Mouse (Mus musculus): ENCODE measurements around the gene Vsig10. TPM values are rescaled to one million over a fixed set of nuclear protein-coding genes. Genes with fewer than 3 reads are reported as not detected.

Gene Vsig10
- polyA plus RNA-seq, 1 experiment from 2014 or later, result 2.2 TPM

- 84% methylated on average over 4 of the region's 4 CpGs for WGBS
- H3K4me2 ChIP-seq (ENCODE audit: low read length), result no peak overlapping the region
- H3K9ac ChIP-seq (ENCODE audit: low read depth, low read length), result no peak overlapping the region
- no peaks in the 10 kb centered on the region for H3K27me3 ChIP-seq (replicated peaks; ENCODE audit: control insufficient read depth, insufficient read depth, low read length)
- ATAC-seq, result no peak
- H3K27ac ChIP-seq (ENCODE audit: low read depth, low read length), result no peak overlapping the region
- H3K4me1 ChIP-seq (ENCODE audit: control insufficient read depth, insufficient read depth, low read depth, low read length), result no peaks in the 10 kb centered on the region
- H3K4me3 ChIP-seq (ENCODE audit: low read length), result no peak overlapping the region
- H3K36me3 ChIP-seq (ENCODE audit: control insufficient read depth, insufficient read depth, low read length), result peaks cover 28% of the 10 kb centered on the region
- H3K9me3 ChIP-seq (ENCODE audit: control insufficient read depth, low read length), result no peaks in the 10 kb centered on the region
These were observed 61.3 kb downstream of the Vsig10 start for GRCm38 (mm10) chr5:117380199-117380598.

DNA sequence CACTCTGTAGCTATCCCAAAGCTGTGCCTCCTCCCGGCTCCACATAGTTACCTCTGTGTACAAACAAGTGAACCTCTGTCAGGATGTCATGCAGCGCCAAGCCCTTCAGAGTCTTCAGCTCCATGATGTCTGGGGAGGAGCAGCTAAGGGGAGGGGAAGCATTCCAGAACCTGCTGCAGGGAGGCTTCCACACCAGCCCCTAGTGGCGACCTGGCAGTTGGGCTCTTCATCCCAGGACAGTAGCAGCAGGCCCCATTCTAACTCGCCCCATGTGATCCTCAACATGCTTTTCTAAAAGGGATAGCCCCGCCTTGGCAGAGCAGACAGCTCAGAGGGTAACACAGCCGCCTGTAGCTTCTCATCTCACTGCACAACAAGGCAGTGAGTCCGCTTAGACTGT is 62.9 kb downstream of the Vsig10 start:
- H3K27me3 ChIP-seq (replicated peaks; ENCODE audit: control insufficient read depth, insufficient read depth, low read length), result no peaks in the 10 kb centered on the region
- 73% methylated on average over 7 of the region's 7 CpGs for WGBS
- no peak overlapping the region for H3K9ac ChIP-seq (ENCODE audit: low read depth, low read length)
- H3K36me3 ChIP-seq (ENCODE audit: control insufficient read depth, insufficient read depth, low read length), result peaks cover 22% of the 10 kb centered on the region
- H3K4me2 ChIP-seq (ENCODE audit: low read length), result no peak overlapping the region
- H3K4me3 ChIP-seq (ENCODE audit: low read length), result no peak overlapping the region
- H3K4me1 ChIP-seq (ENCODE audit: control insufficient read depth, insufficient read depth, low read depth, low read length), result no peaks in the 10 kb centered on the region
- no peak for ATAC-seq
- H3K27ac ChIP-seq (ENCODE audit: low read depth, low read length), result no peak overlapping the region
- no peaks in the 10 kb centered on the region for H3K9me3 ChIP-seq (ENCODE audit: control insufficient read depth, low read length)

DNA sequence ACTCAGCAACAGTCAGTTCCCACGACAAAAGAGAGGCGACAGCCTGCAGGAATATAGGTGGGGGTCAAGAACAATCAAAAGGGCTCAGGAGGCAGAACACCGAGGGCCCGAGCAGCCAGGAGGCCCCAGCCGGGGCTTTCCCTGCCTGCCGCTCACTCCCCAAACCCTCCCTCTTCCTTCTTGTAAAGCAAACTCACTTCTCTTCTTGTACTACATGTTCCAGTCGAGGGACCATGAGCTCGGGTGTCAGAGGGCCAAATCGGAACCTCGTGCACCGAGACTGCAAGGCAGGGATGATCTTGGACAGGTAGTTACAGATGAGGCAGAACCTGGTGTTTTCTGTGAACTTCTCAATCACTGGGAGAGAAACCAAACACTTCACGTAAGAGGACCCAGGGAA is 64.3 kb downstream of the Vsig10 start:
- no peak overlapping the region for H3K9ac ChIP-seq (ENCODE audit: low read depth, low read length)
- WGBS, result 66% methylated on average over 12 of the region's 12 CpGs
- H3K4me2 ChIP-seq (ENCODE audit: low read length), result no peak overlapping the region
- H3K27me3 ChIP-seq (replicated peaks; ENCODE audit: control insufficient read depth, insufficient read depth, low read length), result no peaks in the 10 kb centered on the region
- peaks cover 17% of the 10 kb centered on the region; the same call in 1 of the 2 replicates for H3K36me3 ChIP-seq (ENCODE audit: control insufficient read depth, insufficient read depth, low read length)
- no peak for ATAC-seq
- no peaks in the 10 kb centered on the region for H3K9me3 ChIP-seq (ENCODE audit: control insufficient read depth, low read length)
- H3K27ac ChIP-seq (ENCODE audit: low read depth, low read length), result no peak overlapping the region
- no peak overlapping the region for H3K4me3 ChIP-seq (ENCODE audit: low read length)
- peaks cover 2% of the 10 kb centered on the region for H3K4me1 ChIP-seq (ENCODE audit: control insufficient read depth, insufficient read depth, low read depth, low read length)

DNA sequence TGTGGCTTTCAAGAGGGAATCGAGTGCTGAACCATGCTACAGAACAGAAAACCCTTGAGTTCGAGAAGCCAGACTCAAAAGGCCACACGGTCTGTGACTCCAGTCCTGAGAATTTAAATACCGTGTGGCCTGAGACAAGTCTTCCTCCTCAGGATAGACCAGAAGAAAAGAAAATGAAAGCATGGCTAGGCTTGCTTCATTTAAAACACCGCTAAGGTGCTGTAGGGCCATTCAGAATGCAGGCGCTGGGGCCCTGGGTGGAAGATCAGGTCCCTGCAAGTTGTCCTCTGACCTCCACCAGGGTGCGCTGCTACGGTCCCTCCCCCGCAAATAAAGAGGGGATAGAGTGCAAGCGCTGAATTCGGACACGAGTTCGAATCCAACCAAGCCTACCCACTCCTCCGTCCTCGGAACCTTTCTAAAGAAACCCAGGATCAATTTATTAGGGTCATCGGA is 69.4 kb downstream of the Vsig10 start:
- H3K9ac ChIP-seq (ENCODE audit: low read depth, low read length), result peak overlapping the region; percentile 84
- peak; percentile 17; the same call in 1 of the 2 replicates for ATAC-seq
- peaks cover 2% of the 10 kb centered on the region for H3K4me1 ChIP-seq (ENCODE audit: control insufficient read depth, insufficient read depth, low read depth, low read length)
- 13% methylated on average over 16 of the region's 16 CpGs for WGBS
- no peaks in the 10 kb centered on the region for H3K9me3 ChIP-seq (ENCODE audit: control insufficient read depth, low read length)
- no peaks in the 10 kb centered on the region for H3K27me3 ChIP-seq (replicated peaks; ENCODE audit: control insufficient read depth, insufficient read depth, low read length)
- H3K27ac ChIP-seq (ENCODE audit: low read depth, low read length), result no peak overlapping the region
- peaks cover 4% of the 10 kb centered on the region; the same call in 1 of the 2 replicates for H3K36me3 ChIP-seq (ENCODE audit: control insufficient read depth, insufficient read depth, low read length)
- peak overlapping the region; percentile 85 for H3K4me2 ChIP-seq (ENCODE audit: low read length)
- peak overlapping the region; percentile 67 for H3K4me3 ChIP-seq (ENCODE audit: low read length)

- H3K27me3 ChIP-seq (replicated peaks; ENCODE audit: control insufficient read depth, insufficient read depth, low read length), result no peaks in the 10 kb centered on the region
- H3K4me3 ChIP-seq (ENCODE audit: low read length), result peak within 1 kb of the TSS; percentile 67
- peak within 1 kb of the TSS; percentile 85 for H3K4me2 ChIP-seq (ENCODE audit: low read length)
- H3K36me3 ChIP-seq (ENCODE audit: control insufficient read depth, insufficient read depth, low read length), result peaks cover 4% of the 10 kb centered on the region; the same call in 1 of the 2 replicates
- H3K4me1 ChIP-seq (ENCODE audit: control insufficient read depth, insufficient read depth, low read depth, low read length), result peaks cover 2% of the 10 kb centered on the region
- H3K9ac ChIP-seq (ENCODE audit: low read depth, low read length), result peak within 1 kb of the TSS; percentile 84
- H3K9me3 ChIP-seq (ENCODE audit: control insufficient read depth, low read length), result no peaks in the 10 kb centered on the region
- WGBS, result under 1% methylated on average over 30 of the region's 44 CpGs
- H3K27ac ChIP-seq (ENCODE audit: low read depth, low read length), result peak within 1 kb of the TSS; percentile 73
- peak; percentile 97 for ATAC-seq
These were observed 70.0 kb downstream of the Vsig10 start, which contains the start of gene Rfc5 for GRCm38 (mm10) chr5:117388877-117389276. Rfc5 (minus strand) TSS chr5:117389047.

DNA sequence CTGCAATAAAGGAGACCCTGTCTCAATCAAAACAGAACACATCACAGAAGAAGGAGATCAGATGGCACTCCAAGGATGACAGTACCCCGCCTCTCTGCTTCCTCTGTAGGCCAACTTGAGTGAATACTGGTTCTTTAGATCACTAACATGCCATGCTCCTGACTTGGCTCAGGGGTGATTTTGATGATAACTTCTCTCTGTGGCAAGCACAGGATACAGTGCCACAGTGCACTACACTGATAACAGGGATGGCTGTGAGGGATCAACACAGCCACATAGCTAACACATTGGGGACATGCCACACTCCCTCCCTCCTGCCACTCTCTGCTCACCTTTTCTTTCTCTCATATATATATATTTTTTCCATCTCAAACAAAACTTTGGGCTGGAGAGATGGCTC is 72.0 kb downstream of the Vsig10 start:
- no peak for ATAC-seq
- no peaks in the 10 kb centered on the region for H3K9me3 ChIP-seq (ENCODE audit: control insufficient read depth, low read length)
- peaks cover 2% of the 10 kb centered on the region for H3K4me1 ChIP-seq (ENCODE audit: control insufficient read depth, insufficient read depth, low read depth, low read length)
- H3K4me3 ChIP-seq (ENCODE audit: low read length), result no peak overlapping the region
- 100% methylated on average over 1 of the region's 1 CpGs for WGBS
- H3K27me3 ChIP-seq (replicated peaks; ENCODE audit: control insufficient read depth, insufficient read depth, low read length), result no peaks in the 10 kb centered on the region
- H3K9ac ChIP-seq (ENCODE audit: low read depth, low read length), result no peak overlapping the region
- H3K27ac ChIP-seq (ENCODE audit: low read depth, low read length), result no peak overlapping the region
- H3K36me3 ChIP-seq (ENCODE audit: control insufficient read depth, insufficient read depth, low read length), result no peaks in the 10 kb centered on the region
- no peak overlapping the region for H3K4me2 ChIP-seq (ENCODE audit: low read length)

GRCm38 (mm10) chr5:117395834-117396233 is 77.0 kb downstream of the Vsig10 start:
- Histone ChIP-seq H3K27ac (ENCODE audit: low read depth, low read length) (no peak overlapping the region), H3K27me3 (replicated peaks; ENCODE audit: control insufficient read depth, insufficient read depth, low read length) (no peaks in the 10 kb centered on the region), H3K4me3 (ENCODE audit: low read length) (no peak overlapping the region), H3K4me2 (ENCODE audit: low read length) (no peak overlapping the region), H3K9me3 (ENCODE audit: control insufficient read depth, low read length) (no peaks in the 10 kb centered on the region), H3K9ac (ENCODE audit: low read depth, low read length) (no peak overlapping the region), H3K36me3 (ENCODE audit: control insufficient read depth, insufficient read depth, low read length) (no peaks in the 10 kb centered on the region), H3K4me1 (ENCODE audit: control insufficient read depth, insufficient read depth, low read depth, low read length) (no peaks in the 10 kb centered on the region)
- 84% methylated on average over 5 of the region's 5 CpGs for WGBS
- no peak for ATAC-seq

- H3K36me3 ChIP-seq (ENCODE audit: control insufficient read depth, insufficient read depth, low read length), result no peaks in the 10 kb centered on the region
- no peaks in the 10 kb centered on the region for H3K27me3 ChIP-seq (replicated peaks; ENCODE audit: control insufficient read depth, insufficient read depth, low read length)
- H3K9ac ChIP-seq (ENCODE audit: low read depth, low read length), result no peak overlapping the region
- no peak overlapping the region for H3K4me3 ChIP-seq (ENCODE audit: low read length)
- 53% methylated on average over 6 of the region's 6 CpGs for WGBS
- no peaks in the 10 kb centered on the region for H3K9me3 ChIP-seq (ENCODE audit: control insufficient read depth, low read length)
- H3K4me1 ChIP-seq (ENCODE audit: control insufficient read depth, insufficient read depth, low read depth, low read length), result no peaks in the 10 kb centered on the region
- H3K27ac ChIP-seq (ENCODE audit: low read depth, low read length), result no peak overlapping the region
- H3K4me2 ChIP-seq (ENCODE audit: low read length), result no peak overlapping the region
- no peak for ATAC-seq
These were observed 77.7 kb downstream of the Vsig10 start for GRCm38 (mm10) chr5:117396596-117397014.

DNA sequence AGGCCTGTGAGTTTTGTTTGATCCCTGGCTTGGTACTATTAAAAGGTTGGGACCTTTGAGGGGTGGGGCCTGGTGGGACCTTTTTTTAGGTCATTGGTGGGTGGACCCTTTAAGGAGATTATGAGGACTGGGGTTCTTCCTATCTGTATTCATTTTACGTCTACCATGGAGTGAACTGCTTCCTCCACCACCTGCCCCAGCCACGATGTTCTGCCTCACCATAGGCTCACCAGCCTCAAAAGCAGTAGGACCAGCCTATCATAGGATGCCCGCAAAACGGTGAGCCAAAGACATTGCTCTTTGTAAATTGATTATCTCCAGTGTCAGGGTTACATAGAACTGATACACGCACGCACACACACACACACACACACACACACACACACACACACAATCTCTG is 78.5 kb downstream of the Vsig10 start:
- Histone ChIP-seq H3K9me3 (ENCODE audit: control insufficient read depth, low read length) (no peaks in the 10 kb centered on the region), H3K36me3 (ENCODE audit: control insufficient read depth, insufficient read depth, low read length) (no peaks in the 10 kb centered on the region), H3K4me2 (ENCODE audit: low read length) (no peak overlapping the region), H3K4me1 (ENCODE audit: control insufficient read depth, insufficient read depth, low read depth, low read length) (no peaks in the 10 kb centered on the region), H3K9ac (ENCODE audit: low read depth, low read length) (no peak overlapping the region), H3K4me3 (ENCODE audit: low read length) (no peak overlapping the region), H3K27ac (ENCODE audit: low read depth, low read length) (no peak overlapping the region), H3K27me3 (replicated peaks; ENCODE audit: control insufficient read depth, insufficient read depth, low read length) (no peaks in the 10 kb centered on the region)
- 79% methylated on average over 6 of the region's 6 CpGs for WGBS
- ATAC-seq, result no peak
